Mouse (Mus musculus): ENCODE results near the gene Rpp38. TPM values are rescaled to one million over a fixed set of nuclear protein-coding genes. Genes with fewer than 3 reads are reported as not detected.
A peak's percentile ranks its signal among the peaks of the same experiment; 100 is the strongest.

Rpp38 gene
- polyA plus RNA-seq, 1 experiment = 1.9 TPM

- Histone ChIP-seq H3K4me1 (ENCODE audit: control insufficient read depth, insufficient read depth, insufficient read length) (no peaks in the 10 kb centered on the region; the same call in 1 of the 2 replicates), H3K27ac (ENCODE audit: insufficient read depth, low read length) (no peak overlapping the region), H3K4me3 (ENCODE audit: extremely low read depth, insufficient read depth, insufficient read length) (no peak overlapping the region), H3K27me3 (ENCODE audit: control insufficient read depth, insufficient read depth, low read length) (no peaks in the 10 kb centered on the region), H3K36me3 (ENCODE audit: control insufficient read depth, insufficient read depth, low read length) (peaks cover 23% of the 10 kb centered on the region)
- WGBS = 26% methylated on average over 1 of the region's 1 CpGs
- TF ChIP-seq CTCF (IDR thresholded peaks at IDR 0.05; ENCODE audit: extremely low read depth, insufficient read depth, insufficient read length, insufficient replicate concordance) (peak; percentile 42; the same call in 1 of the 2 replicates), POLR2A (IDR thresholded peaks at IDR 0.05; ENCODE audit: low read depth, low read length) (no peak)
- peak; percentile 18 to 49 for DNase-seq (ENCODE audit: low read depth in 1 of 2, low spot score in 2 of 2)
Measured at GRCm38 (mm10) chr2:3327351-3327750, 5.1 kb downstream of the Rpp38 start.

GRCm38 (mm10) chr2:3326547-3326946, 5.9 kb downstream of the Rpp38 start:
- no peak for DNase-seq (ENCODE audit: low read depth in 1 of 2, low spot score in 2 of 2)
- H3K27ac ChIP-seq (ENCODE audit: insufficient read depth, low read length) = no peak overlapping the region
- no peaks in the 10 kb centered on the region for H3K27me3 ChIP-seq (ENCODE audit: control insufficient read depth, insufficient read depth, low read length)
- TF ChIP-seq POLR2A (IDR thresholded peaks at IDR 0.05; ENCODE audit: low read depth, low read length) = no peak
- TF ChIP-seq CTCF (IDR thresholded peaks at IDR 0.05; ENCODE audit: extremely low read depth, insufficient read depth, insufficient read length, insufficient replicate concordance) = no peak
- no peak overlapping the region for H3K4me3 ChIP-seq (ENCODE audit: extremely low read depth, insufficient read depth, insufficient read length)
- no peaks in the 10 kb centered on the region; the same call in 1 of the 2 replicates for H3K4me1 ChIP-seq (ENCODE audit: control insufficient read depth, insufficient read depth, insufficient read length)
- WGBS = 88% methylated on average over 1 of the region's 1 CpGs
- H3K36me3 ChIP-seq (ENCODE audit: control insufficient read depth, insufficient read depth, low read length) = peaks cover 23% of the 10 kb centered on the region

- Histone ChIP-seq H3K27me3 (ENCODE audit: control insufficient read depth, insufficient read depth, low read length) (no peaks in the 10 kb centered on the region), H3K4me1 (ENCODE audit: control insufficient read depth, insufficient read depth, insufficient read length) (no peaks in the 10 kb centered on the region), H3K4me3 (ENCODE audit: extremely low read depth, insufficient read depth, insufficient read length) (no peak overlapping the region), H3K36me3 (ENCODE audit: control insufficient read depth, insufficient read depth, low read length) (peaks cover 25% of the 10 kb centered on the region), H3K27ac (ENCODE audit: insufficient read depth, low read length) (no peak overlapping the region)
- DNase-seq (ENCODE audit: low read depth in 1 of 2, low spot score in 2 of 2) = no peak
- TF ChIP-seq POLR2A (IDR thresholded peaks at IDR 0.05; ENCODE audit: low read depth, low read length) (no peak), CTCF (IDR thresholded peaks at IDR 0.05; ENCODE audit: extremely low read depth, insufficient read depth, insufficient read length, insufficient replicate concordance) (no peak)
- WGBS = 91% methylated on average over 7 of the region's 7 CpGs
Measured at GRCm38 (mm10) chr2:3324381-3325130, 7.9 kb downstream of the Rpp38 start.

- no peak for DNase-seq (ENCODE audit: low read depth in 1 of 2, low spot score in 2 of 2)
- Histone ChIP-seq H3K27me3 (ENCODE audit: control insufficient read depth, insufficient read depth, low read length) (no peaks in the 10 kb centered on the region), H3K4me3 (ENCODE audit: extremely low read depth, insufficient read depth, insufficient read length) (no peak overlapping the region), H3K27ac (ENCODE audit: insufficient read depth, low read length) (no peak overlapping the region), H3K4me1 (ENCODE audit: control insufficient read depth, insufficient read depth, insufficient read length) (no peaks in the 10 kb centered on the region), H3K36me3 (ENCODE audit: control insufficient read depth, insufficient read depth, low read length) (peaks cover 18% of the 10 kb centered on the region)
- TF ChIP-seq POLR2A (IDR thresholded peaks at IDR 0.05; ENCODE audit: low read depth, low read length) = no peak
- TF ChIP-seq CTCF (IDR thresholded peaks at IDR 0.05; ENCODE audit: extremely low read depth, insufficient read depth, insufficient read length, insufficient replicate concordance) = no peak
- WGBS = 92% methylated on average over 2 of the region's 2 CpGs
Measured at GRCm38 (mm10) chr2:3323132-3323531, 9.3 kb downstream of the Rpp38 start.

- DNase-seq (ENCODE audit: low read depth in 1 of 2, low spot score in 2 of 2) = no peak
- no peak for TF ChIP-seq POLR2A (IDR thresholded peaks at IDR 0.05; ENCODE audit: low read depth, low read length)
- no peak for TF ChIP-seq CTCF (IDR thresholded peaks at IDR 0.05; ENCODE audit: extremely low read depth, insufficient read depth, insufficient read length, insufficient replicate concordance)
- Histone ChIP-seq H3K36me3 (ENCODE audit: control insufficient read depth, insufficient read depth, low read length) (peaks cover 1% of the 10 kb centered on the region; the same call in 1 of the 2 replicates), H3K27ac (ENCODE audit: insufficient read depth, low read length) (no peak overlapping the region), H3K4me3 (ENCODE audit: extremely low read depth, insufficient read depth, insufficient read length) (no peak overlapping the region), H3K27me3 (ENCODE audit: control insufficient read depth, insufficient read depth, low read length) (no peaks in the 10 kb centered on the region), H3K4me1 (ENCODE audit: control insufficient read depth, insufficient read depth, insufficient read length) (no peaks in the 10 kb centered on the region)
- 70% methylated on average over 3 of the region's 3 CpGs for WGBS
Measured at GRCm38 (mm10) chr2:3305426-3306025, 26.9 kb downstream of the Rpp38 start.

- H3K4me3 ChIP-seq (ENCODE audit: extremely low read depth, insufficient read depth, insufficient read length) = no peak overlapping the region
- H3K27me3 ChIP-seq (ENCODE audit: control insufficient read depth, insufficient read depth, low read length) = no peaks in the 10 kb centered on the region
- no peaks in the 10 kb centered on the region for H3K36me3 ChIP-seq (ENCODE audit: control insufficient read depth, insufficient read depth, low read length)
- 94% methylated on average over 7 of the region's 7 CpGs for WGBS
- H3K27ac ChIP-seq (ENCODE audit: insufficient read depth, low read length) = no peak overlapping the region
- no peak for DNase-seq (ENCODE audit: low read depth in 1 of 2, low spot score in 2 of 2)
- TF ChIP-seq CTCF (IDR thresholded peaks at IDR 0.05; ENCODE audit: extremely low read depth, insufficient read depth, insufficient read length, insufficient replicate concordance) (no peak), POLR2A (IDR thresholded peaks at IDR 0.05; ENCODE audit: low read depth, low read length) (no peak)
- H3K4me1 ChIP-seq (ENCODE audit: control insufficient read depth, insufficient read depth, insufficient read length) = 0 out of 2 replicates have a peak, but pooled peaks cover 2% of the 10 kb centered on the region
Measured at GRCm38 (mm10) chr2:3295826-3296225, 36.6 kb downstream of the Rpp38 start.

GRCm38 (mm10) chr2:3292170-3292569, 40.3 kb downstream of the Rpp38 start:
- DNase-seq (ENCODE audit: low read depth in 1 of 2, low spot score in 2 of 2) = no peak
- Histone ChIP-seq H3K27ac (ENCODE audit: insufficient read depth, low read length) (no peak overlapping the region), H3K36me3 (ENCODE audit: control insufficient read depth, insufficient read depth, low read length) (no peaks in the 10 kb centered on the region), H3K4me3 (ENCODE audit: extremely low read depth, insufficient read depth, insufficient read length) (no peak overlapping the region), H3K4me1 (ENCODE audit: control insufficient read depth, insufficient read depth, insufficient read length) (no peaks in the 10 kb centered on the region), H3K27me3 (ENCODE audit: control insufficient read depth, insufficient read depth, low read length) (no peaks in the 10 kb centered on the region)
- 93% methylated on average over 1 of the region's 1 CpGs for WGBS
- TF ChIP-seq CTCF (IDR thresholded peaks at IDR 0.05; ENCODE audit: extremely low read depth, insufficient read depth, insufficient read length, insufficient replicate concordance) (no peak), POLR2A (IDR thresholded peaks at IDR 0.05; ENCODE audit: low read depth, low read length) (no peak)

Measured in spleen, adult 2 months (tissue).